Mouse (Mus musculus): Measurements from ENCODE around the gene Slc6a12.

The Slc6a12 gene

DNA sequence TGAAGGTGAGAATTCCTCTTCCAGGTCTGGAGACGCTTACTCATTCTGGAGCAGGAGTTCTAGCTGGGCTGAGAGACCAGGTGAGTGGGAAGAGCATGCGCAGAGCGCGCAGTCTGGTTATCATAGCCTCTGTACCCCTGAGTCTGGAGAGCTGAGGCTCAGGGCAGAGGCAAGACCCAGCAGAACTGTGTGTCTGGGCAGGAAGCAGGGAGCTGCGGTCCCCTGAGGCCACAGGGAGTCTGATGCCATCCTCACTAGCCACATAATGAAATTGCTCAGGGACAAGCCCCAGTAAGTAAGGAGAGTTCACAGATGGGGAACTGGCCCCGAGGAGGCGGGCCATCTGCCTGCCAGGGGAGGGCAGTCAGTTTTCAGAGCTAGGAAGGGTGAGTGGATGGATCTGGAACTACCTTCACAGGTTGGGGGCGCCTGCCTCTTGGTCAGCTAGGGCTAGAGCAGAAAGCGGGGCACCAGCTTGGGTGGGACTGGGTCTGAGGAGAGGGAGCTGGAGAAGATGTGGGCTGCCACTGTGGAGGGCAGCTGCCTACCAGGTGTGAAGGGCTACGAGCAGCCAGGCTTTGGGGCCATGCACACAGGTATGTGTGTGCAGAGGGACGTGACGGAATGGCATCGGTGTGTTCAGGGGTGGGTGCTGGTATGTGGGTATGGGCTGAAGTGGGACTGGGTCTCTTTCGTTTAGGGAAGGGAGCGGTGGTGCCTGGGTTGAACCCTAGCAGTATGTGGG, at the start of gene Slc6a12:
Gene Slc6a12, plus strand, starts transcription at position 51 of the 745 bp plus-strand sequence.
- DNase-seq (ENCODE audit: low read depth, low spot score) = no peak

DNA sequence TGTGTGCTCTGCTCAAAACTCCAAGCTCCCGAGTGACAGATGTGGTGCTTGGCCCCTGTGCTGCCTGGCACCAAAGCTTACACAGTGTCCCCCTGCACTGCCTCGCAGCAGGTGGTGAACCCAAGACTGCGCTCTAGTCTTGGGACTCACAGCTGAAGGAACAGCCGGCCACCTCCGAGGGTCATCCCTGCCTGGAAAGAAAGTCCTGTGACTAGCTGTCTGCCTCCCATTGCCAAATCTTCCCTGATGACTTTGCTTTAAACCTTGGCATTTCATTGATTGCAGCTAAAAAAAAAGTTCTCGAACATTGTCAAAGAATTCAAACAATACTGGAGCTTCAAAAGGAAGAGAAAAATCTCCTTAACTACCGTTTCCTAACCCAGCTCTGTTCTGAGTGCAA, 43.6 kb upstream of the Slc6a12 start:
- DNase-seq (ENCODE audit: low read depth, low spot score) = no peak

GRCm38 (mm10) chr6:121299954-121300353, 42.9 kb upstream of the Slc6a12 start, which contains the start of gene Slc6a13:
Gene Slc6a13, plus strand, starts transcription at chr6:121300227.
- no peak for DNase-seq (ENCODE audit: low read depth, low spot score)

DNA sequence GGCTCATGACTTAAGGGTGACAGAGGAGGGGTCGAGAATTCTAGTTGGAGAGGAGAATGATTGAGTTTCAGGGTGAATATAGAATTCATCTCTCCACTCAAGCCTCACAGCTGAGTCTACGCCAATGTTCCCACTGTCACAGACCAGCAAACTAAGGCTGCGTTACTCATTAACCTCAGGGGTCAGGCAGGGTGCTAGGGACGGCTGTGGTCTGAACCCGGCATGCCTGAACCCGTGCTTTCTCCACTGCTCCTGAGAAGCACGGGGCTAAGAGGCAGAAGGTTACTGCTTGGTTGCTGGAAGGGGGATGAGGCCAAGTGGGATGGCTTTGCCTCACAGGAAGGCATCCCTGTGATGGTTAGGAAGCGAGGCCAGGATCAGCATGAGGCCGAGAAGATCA, 42.4 kb upstream of the Slc6a12 start:
- DNase-seq (ENCODE audit: low read depth, low spot score) = no peak

DNA sequence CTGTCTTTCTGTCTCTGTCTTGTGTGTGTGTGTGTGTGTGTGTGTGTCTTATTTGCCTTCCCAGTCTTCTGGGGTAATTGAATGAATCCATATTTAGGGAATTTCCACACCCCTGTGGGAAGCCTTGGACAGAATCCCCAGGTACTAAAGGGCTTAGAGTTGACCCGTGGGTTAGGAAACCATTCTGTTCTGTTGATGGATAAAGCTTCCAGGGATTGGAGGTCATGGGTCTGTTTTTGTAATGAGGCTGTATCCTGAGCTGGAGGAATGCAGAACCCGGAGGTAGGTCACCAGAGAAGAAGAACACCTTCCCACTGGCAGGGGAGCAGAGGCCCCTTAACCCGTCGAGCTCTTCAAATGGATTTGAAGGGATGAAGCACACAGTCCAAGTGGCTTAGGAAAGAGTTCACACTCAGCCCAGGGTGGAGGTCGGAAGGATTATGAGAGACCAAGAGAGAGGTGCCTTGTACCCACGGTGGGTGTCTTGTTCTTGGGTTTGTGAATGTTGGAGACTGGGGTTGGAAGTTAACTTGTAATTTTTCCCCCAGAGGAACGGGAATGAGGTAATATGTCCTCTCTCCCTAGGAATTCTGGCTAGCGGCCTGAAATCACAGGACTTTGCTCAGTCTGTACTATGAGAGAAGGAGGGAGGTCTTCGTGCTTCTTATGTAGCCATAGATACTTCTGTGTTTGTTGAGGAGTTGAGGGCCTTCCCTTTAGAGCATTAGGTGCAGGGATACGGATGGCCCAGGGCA, 39.2 kb upstream of the Slc6a12 start:
- no peak for DNase-seq (ENCODE audit: low read depth, low spot score)

DNA sequence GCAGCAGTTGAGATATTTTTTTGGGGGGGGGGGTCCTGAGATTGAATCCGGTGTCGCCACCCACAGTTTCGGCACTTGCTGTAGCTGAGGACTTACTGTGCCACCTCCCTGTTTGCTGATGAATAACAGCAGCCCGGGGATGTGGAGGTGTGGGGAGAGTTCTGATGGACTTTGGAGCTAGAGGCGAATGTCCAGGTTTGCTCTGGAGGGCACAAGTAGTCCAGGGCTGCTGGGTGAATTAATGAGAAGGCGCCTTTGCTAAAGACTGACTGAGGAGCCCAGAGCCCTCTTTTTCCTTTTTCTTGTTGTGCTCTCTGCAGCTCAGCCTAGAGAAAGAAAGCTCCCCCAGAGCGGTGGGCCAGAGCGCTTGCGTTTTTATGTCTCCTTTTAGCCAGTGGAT, 38.2 kb upstream of the Slc6a12 start:
- no peak for DNase-seq (ENCODE audit: low read depth, low spot score)

- no peak for DNase-seq (ENCODE audit: low read depth, low spot score)
These were observed 37.3 kb upstream of the Slc6a12 start for GRCm38 (mm10) chr6:121305571-121305970.

GRCm38 (mm10) chr6:121310984-121311383, 31.9 kb upstream of the Slc6a12 start:
- DNase-seq (ENCODE audit: low read depth, low spot score) = no peak

DNA sequence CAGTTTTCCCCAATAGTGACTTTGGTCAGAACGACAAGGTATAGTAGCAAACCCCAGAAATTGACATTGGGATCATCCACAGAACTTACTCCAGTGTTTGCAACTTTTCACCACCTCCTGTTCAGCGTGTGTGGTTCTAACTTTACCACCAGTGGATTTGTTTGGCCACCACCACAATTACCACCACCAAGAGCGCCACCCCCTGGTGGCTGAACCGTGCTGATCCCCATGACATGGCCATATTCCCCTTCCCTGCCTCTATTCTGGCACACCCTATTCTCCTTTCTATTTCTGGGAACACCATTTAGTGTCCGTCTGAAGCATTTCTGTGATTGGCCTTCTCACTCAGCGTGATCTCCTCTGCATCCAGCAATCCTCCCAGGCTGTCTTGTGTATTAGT, 23.8 kb upstream of the Slc6a12 start:
- no peak for DNase-seq (ENCODE audit: low read depth, low spot score)

DNA sequence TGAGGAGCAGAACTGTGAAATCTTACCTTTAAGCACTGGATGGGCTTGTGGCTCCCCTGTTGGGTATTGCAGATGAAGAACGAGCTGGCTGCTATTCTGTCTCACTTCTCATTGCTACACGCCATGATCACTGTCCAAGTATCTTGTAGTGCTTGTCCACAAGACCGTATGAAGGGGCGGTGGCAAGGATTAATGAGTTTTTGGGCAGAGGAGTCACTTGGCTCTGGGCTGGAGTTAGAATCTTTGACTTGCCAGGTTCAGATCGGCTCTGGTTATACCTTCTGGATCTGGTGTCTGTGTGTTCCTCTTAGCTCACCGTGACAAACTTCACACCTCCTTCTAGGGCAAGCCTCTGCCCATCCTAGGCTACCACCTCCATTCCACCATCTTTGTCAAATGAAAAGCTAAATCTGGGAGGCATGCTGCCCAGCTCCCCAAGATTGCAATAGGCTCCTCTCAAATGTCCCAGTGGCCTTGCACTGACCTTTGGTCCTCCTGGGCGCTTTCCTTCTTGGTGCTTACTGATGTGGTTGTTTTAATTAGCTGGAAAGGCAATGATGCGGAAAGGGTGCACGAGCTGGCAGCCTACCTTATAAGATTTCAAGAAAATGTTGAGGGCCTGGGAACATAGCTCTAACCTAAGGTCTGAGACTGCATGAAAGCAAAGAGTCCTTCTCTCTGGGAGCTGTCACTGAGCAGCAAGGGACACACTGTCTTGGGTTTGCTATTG, 20.3 kb upstream of the Slc6a12 start:
- no peak for DNase-seq (ENCODE audit: low read depth, low spot score)

- DNase-seq (ENCODE audit: low read depth, low spot score) = no peak
These were observed 17.6 kb upstream of the Slc6a12 start for GRCm38 (mm10) chr6:121325298-121325697.

- DNase-seq (ENCODE audit: low read depth, low spot score) = no peak
These were observed 17.1 kb upstream of the Slc6a12 start for GRCm38 (mm10) chr6:121325740-121326139.

- DNase-seq (ENCODE audit: low read depth, low spot score) = no peak
These were observed 16.3 kb upstream of the Slc6a12 start for GRCm38 (mm10) chr6:121326486-121327069.

- no peak for DNase-seq (ENCODE audit: low read depth, low spot score)
These were observed 14.4 kb upstream of the Slc6a12 start for GRCm38 (mm10) chr6:121328417-121328884.

DNA sequence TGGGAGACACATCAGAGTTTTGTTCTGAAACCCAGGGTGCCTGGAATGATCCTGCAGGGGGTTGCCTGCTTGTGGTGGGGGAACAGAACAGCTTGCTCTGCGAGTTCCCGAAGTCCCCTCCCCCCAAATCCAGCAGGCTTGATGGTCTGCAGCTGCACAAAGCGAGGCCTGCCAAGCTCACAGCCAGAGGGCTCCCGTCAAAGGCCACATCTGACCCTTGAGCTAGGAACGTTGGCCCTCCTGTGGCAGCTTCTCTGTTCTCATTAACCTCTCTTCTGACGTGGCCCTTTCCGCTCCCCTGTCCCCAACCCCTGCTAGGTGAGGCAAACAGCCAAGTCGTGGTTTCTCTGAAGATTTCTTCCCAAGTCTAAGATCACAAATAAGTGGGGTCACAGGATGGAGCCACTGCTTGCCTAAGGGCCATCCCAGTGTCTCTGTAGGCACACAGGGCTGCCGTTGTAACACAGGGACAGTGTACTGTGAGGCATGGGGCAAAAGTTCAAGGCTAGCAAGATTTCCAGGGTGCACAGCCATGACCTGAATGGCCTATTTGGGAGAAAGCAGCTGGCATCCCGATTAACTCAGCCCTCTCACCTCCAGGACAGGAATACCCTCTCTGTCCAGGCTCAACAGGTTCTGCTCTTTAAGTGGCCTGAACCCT, 12.9 kb upstream of the Slc6a12 start:
- no peak for DNase-seq (ENCODE audit: low read depth, low spot score)

DNA sequence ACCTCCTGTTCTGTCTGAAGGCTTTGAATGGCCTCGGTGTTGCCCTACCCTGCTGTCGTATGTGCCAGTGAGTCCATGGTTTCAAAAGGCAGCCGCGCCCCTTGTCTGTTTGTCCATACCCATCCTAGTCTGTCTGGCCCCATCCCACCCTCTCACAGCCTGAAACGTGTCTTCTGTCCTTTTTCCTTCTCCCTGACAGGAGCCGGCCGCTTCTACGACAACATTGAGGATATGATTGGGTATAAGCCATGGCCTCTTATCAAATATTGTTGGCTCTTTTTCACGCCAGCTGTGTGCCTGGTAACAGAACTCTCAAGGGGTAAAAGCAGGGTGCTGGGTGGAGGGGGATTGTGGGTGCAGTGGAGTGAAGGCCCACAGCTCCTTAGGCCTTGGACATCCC, 7.0 kb upstream of the Slc6a12 start:
- DNase-seq (ENCODE audit: low read depth, low spot score) = no peak

DNA sequence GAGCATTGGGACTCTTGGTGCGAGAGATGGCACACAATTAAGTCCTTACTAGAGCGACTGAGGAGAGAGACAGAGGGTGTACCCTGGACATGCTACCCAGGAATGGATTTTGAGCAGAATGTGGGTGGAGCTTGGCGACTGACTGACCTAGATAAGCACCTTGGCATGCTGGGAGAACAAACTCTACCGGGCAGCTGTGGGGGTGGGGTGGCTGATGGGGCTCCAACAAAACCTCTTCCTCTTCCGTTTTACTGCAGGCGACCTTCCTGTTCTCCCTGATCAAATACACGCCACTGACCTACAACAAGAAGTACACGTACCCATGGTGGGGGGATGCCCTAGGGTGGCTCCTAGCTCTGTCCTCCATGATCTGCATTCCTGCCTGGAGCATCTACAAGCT, 6.3 kb upstream of the Slc6a12 start:
- DNase-seq (ENCODE audit: low read depth, low spot score) = no peak

GRCm38 (mm10) chr6:121337229-121337628, 5.6 kb upstream of the Slc6a12 start:
- DNase-seq (ENCODE audit: low read depth, low spot score) = no peak

GRCm38 (mm10) chr6:121337770-121338518, 4.9 kb upstream of the Slc6a12 start:
- peak; percentile 90 for DNase-seq (ENCODE audit: low read depth, low spot score)

GRCm38 (mm10) chr6:121338519-121338896, 4.4 kb upstream of the Slc6a12 start:
- DNase-seq (ENCODE audit: low read depth, low spot score) = peak; percentile 15

DNA sequence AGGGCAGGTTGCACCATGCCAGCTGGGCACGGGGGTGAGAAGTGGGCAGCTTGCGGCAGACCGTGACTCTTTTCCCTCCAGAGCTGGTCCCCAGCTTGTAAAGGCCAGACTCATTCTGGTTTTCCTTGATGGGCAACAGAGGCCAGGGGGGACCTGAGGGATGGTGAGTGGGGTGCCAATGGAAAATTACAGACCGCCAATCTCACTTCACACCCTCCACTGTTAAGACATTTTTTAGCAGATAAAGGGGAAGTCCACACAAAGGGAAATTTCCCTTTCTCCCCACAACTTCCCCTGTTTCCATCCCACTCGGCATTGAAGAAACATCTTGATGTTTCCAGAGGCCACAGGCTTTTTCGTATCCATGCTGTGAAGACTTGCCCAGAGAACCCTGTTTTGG, 1.2 kb upstream of the Slc6a12 start:
- no peak for DNase-seq (ENCODE audit: low read depth, low spot score)
